Mouse (Mus musculus) monocyte, adult 5-6 weeks (primary cell): Measurements from ENCODE around the gene Tnfsf13. TPM values are rescaled to one million over a fixed set of nuclear protein-coding genes. Genes with fewer than 3 reads are reported as not detected.
"Not testable (repeated sequence)": the region's sequence is repeated elsewhere in the genome, so short reads cannot be mapped to it uniquely, and the experiment has no call there.

ENCODE experiments used
- ATAC-seq: fragments of 153-309, 156-312 bp; replicated peaks from 2 replicates; pipeline ENCODE4 v1.8.0; 2017; ENCODE audit warnings: mild to moderate bottlenecking; ENCODE audit not compliant: low TSS enrichment, insufficient number of reproducible peaks, severe bottlenecking, poor library complexity, low FRiP score
- total RNA-seq: library from RNA; stranded (forward); fragments of 200-1000, 200-491, 200-594 nt; gene quantifications from 3 replicates; pipeline ENCODE4 v1.2.3, GENCODE M21; 2017

Gene Tnfsf13
- total RNA-seq, 1 experiment from 2014 or later = 90.5 TPM

GRCm38 (mm10) chr11:69707480-69707847 is 21.9 kb upstream of the Tnfsf13 start:
- ATAC-seq = no peak

- no peak for ATAC-seq
Observed at GRCm38 (mm10) chr11:69706775-69707479, 21.3 kb upstream of the Tnfsf13 start.

- ATAC-seq = no peak
Observed at GRCm38 (mm10) chr11:69704613-69705010, 19.0 kb upstream of the Tnfsf13 start.

GRCm38 (mm10) chr11:69703814-69704612 is 18.4 kb upstream of the Tnfsf13 start:
- no peak for ATAC-seq

GRCm38 (mm10) chr11:69703381-69703780 is 17.8 kb upstream of the Tnfsf13 start:
- ATAC-seq = not testable (repeated sequence)

GRCm38 (mm10) chr11:69702886-69703285 is 17.3 kb upstream of the Tnfsf13 start:
- not testable (repeated sequence) for ATAC-seq

GRCm38 (mm10) chr11:69699595-69699994 is 14.0 kb upstream of the Tnfsf13 start:
- ATAC-seq = no peak

GRCm38 (mm10) chr11:69698574-69698973 is 13.0 kb upstream of the Tnfsf13 start:
- ATAC-seq = no peak

GRCm38 (mm10) chr11:69697396-69697795 is 11.8 kb upstream of the Tnfsf13 start:
- no peak for ATAC-seq

GRCm38 (mm10) chr11:69695361-69696181 is 10.0 kb upstream of the Tnfsf13 start, which contains the start of the genes Tnfsf12 and Tnfsfm13:
Gene Tnfsf12 (minus strand): TSS chr11:69695849.
Gene Tnfsfm13 (minus strand): TSS chr11:69696098.
- ATAC-seq = peak; percentile 78

- ATAC-seq = no peak
Observed at GRCm38 (mm10) chr11:69695046-69695360, 9.4 kb upstream of the Tnfsf13 start.

GRCm38 (mm10) chr11:69693421-69693965 is 7.9 kb upstream of the Tnfsf13 start:
- no peak for ATAC-seq

GRCm38 (mm10) chr11:69692863-69693262 is 7.3 kb upstream of the Tnfsf13 start:
- no peak for ATAC-seq

GRCm38 (mm10) chr11:69692196-69692811 is 6.7 kb upstream of the Tnfsf13 start:
- ATAC-seq = peak; percentile 92

- ATAC-seq = no peak
Observed at GRCm38 (mm10) chr11:69689891-69690290, 4.3 kb upstream of the Tnfsf13 start.

GRCm38 (mm10) chr11:69687061-69687460 is 1.5 kb upstream of the Tnfsf13 start:
- no peak for ATAC-seq

- no peak for ATAC-seq
Observed at GRCm38 (mm10) chr11:69686377-69686776, 793 bp upstream of the Tnfsf13 start.

- ATAC-seq = no peak
Observed at GRCm38 (mm10) chr11:69684936-69685335, 648 bp downstream of the Tnfsf13 start.
